Mouse (Mus musculus) pancreas, adult 10 weeks (tissue): ENCODE measurements around the gene Krtap4-2. TPM values are rescaled to one million over a fixed set of nuclear protein-coding genes. Genes with fewer than 3 reads are reported as not detected.

Experiments
- polyA plus RNA-seq: library from polyadenylated mRNA; stranded (reverse); fragments of 350-450 nt; fragmentation: Illumina TruSeq; extraction: RNeasy Lipid Tissue Mini Kit (QIAGEN cat#74804); gene quantifications from one replicate; pipeline ENCODE4 v1.2.3, GENCODE M21; 2015; ENCODE audit warnings: low read depth, low replicate concordance; ENCODE audit not compliant: insufficient read depth

Gene Krtap4-2
- polyA plus RNA-seq = not detected

GRCm38 (mm10) chr11:99634653-99635134 is at the start of gene Krtap4-2:
Gene Krtap4-2, minus strand, starts transcription at chr11:99635084.

GRCm38 (mm10) chr11:99665860-99666259 is 31.0 kb upstream of the Krtap4-2 start, which contains the start of gene Krtap4-6:
Gene Krtap4-6, minus strand, starts transcription at chr11:99665960.

GRCm38 (mm10) chr11:99658467-99659010 is 23.7 kb upstream of the Krtap4-2 start, which contains the start of gene Gm11563:
Gene Gm11563, minus strand, starts transcription at chr11:99658960.

GRCm38 (mm10) chr11:99650136-99650535 is 15.3 kb upstream of the Krtap4-2 start, which contains the start of gene Gm11555:
Gene Gm11555, minus strand, starts transcription at chr11:99650236.

GRCm38 (mm10) chr11:99643635-99644139 is 8.8 kb upstream of the Krtap4-2 start, which contains the start of gene Krtap4-7:
Gene Krtap4-7, minus strand, starts transcription at chr11:99644089.

DNA sequence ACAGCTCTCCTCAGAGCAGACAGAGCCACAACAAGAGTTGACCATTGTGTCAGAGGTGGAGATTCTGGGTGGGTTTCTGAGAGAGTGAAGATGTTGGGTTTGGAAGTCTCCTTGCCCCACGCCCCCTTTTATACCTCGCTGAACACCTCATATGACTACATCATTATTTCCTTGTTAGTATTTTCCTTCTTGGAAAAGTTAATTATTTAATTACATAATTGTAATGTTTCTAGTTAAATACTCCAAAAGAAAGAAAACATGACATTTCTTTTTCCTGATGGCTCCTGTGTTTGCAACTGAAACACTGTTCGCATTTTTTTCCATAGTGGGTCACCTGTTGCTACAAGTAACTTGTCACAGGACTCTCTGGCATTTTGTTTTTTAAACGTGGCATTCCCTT is 6.7 kb downstream of the Krtap4-2 start, which contains the start of gene Krtap4-1:
Gene Krtap4-1, minus strand, starts transcription at position 101 of the 400 bp plus-strand sequence.

GRCm38 (mm10) chr11:99620335-99620734 is 14.5 kb downstream of the Krtap4-2 start, which contains the start of gene Gm11562:
Gene Gm11562, minus strand, starts transcription at chr11:99620435.

GRCm38 (mm10) chr11:99614796-99615363 is 20.0 kb downstream of the Krtap4-2 start, which contains the start of gene Krtap2-4:
Gene Krtap2-4, minus strand, starts transcription at chr11:99614846.

GRCm38 (mm10) chr11:99610089-99610488 is 24.8 kb downstream of the Krtap4-2 start, which contains the start of gene Gm11937:
Gene Gm11937, minus strand, starts transcription at chr11:99610189.

GRCm38 (mm10) chr11:99603208-99603607 is 31.7 kb downstream of the Krtap4-2 start, which contains the start of gene Gm11938:
Gene Gm11938, minus strand, starts transcription at chr11:99603308.

GRCm38 (mm10) chr11:99597742-99598141 is 37.1 kb downstream of the Krtap4-2 start, which contains the start of gene Krtap9-3:
Gene Krtap9-3, minus strand, starts transcription at chr11:99598105.

DNA sequence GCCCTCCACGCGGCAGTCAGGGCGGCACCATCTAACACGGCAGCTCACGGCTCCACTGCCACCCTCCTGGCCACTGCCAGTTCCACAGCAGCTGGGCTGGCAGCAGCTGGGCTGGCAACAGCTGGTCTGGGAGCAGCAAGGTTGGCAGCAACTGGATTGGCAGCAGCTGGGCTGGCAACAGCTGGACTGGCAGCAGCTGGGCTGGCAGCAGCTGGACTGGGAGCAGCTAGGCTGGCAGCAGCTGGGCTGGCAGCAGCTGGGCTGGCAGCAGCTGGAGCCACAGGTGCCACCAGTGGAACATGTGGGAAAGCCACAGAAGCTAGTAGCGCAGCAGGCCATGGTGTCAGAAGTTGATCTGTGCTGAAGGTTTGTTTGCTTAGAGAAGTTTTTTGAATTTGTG is 43.9 kb downstream of the Krtap4-2 start, which contains the start of gene Krtap1-3:
Gene Krtap1-3, minus strand, starts transcription at position 359 of the 400 bp plus-strand sequence.

Other genes starting within 250 kb of the Krtap4-2 start
- gene Krt10, start 245.7 kb downstream of the Krtap4-2 start, polyA plus RNA-seq = 3.7 TPM
- gene Krt12, start 212.8 kb downstream of the Krtap4-2 start, polyA plus RNA-seq = not detected
- not detected for gene Krt20, start 196.9 kb downstream of the Krtap4-2 start, polyA plus RNA-seq
- 2.0 TPM for gene Krt23, start 141.9 kb downstream of the Krtap4-2 start, polyA plus RNA-seq
- gene Krt39, start 113.7 kb downstream of the Krtap4-2 start, polyA plus RNA-seq = not detected
- gene Krt40, start 91.9 kb downstream of the Krtap4-2 start, polyA plus RNA-seq = not detected
- not detected for gene Krtap3-3, start 84.2 kb downstream of the Krtap4-2 start, polyA plus RNA-seq
- gene Krtap3-2, start 78.2 kb downstream of the Krtap4-2 start, polyA plus RNA-seq = not detected
- gene Gm11939, start 75.6 kb downstream of the Krtap4-2 start, polyA plus RNA-seq = not detected
- gene Krtap3-1, start 68.5 kb downstream of the Krtap4-2 start, polyA plus RNA-seq = not detected
- gene Krtap1-5, start 54.1 kb downstream of the Krtap4-2 start, polyA plus RNA-seq = not detected
- gene Krtap1-4, start 51.4 kb downstream of the Krtap4-2 start, polyA plus RNA-seq = not detected
- gene Krtap1-3, start 43.7 kb downstream of the Krtap4-2 start, polyA plus RNA-seq = not detected
- gene Krtap9-3, start 37.0 kb downstream of the Krtap4-2 start, polyA plus RNA-seq = not detected
- not detected for gene Gm11938, start 31.8 kb downstream of the Krtap4-2 start, polyA plus RNA-seq
- gene Gm11937, start 24.9 kb downstream of the Krtap4-2 start, polyA plus RNA-seq = not detected
- gene Krtap2-4, start 20.2 kb downstream of the Krtap4-2 start, polyA plus RNA-seq = not detected
- gene Gm11562, start 14.6 kb downstream of the Krtap4-2 start, polyA plus RNA-seq = not detected
- not detected for gene Krtap4-1, start 6.8 kb downstream of the Krtap4-2 start, polyA plus RNA-seq
- not detected for gene Krtap4-7, start 9.0 kb upstream of the Krtap4-2 start, polyA plus RNA-seq
- gene Gm11555, start 15.2 kb upstream of the Krtap4-2 start, polyA plus RNA-seq = not detected
- not detected for gene Gm11563, start 23.9 kb upstream of the Krtap4-2 start, polyA plus RNA-seq
- gene Krtap4-6, start 30.9 kb upstream of the Krtap4-2 start, polyA plus RNA-seq = not detected
- gene Gm14190, start 55.7 kb upstream of the Krtap4-2 start, polyA plus RNA-seq = not detected
- gene Gm14180, start 99.2 kb upstream of the Krtap4-2 start, polyA plus RNA-seq = not detected
- not detected for gene Gm11595, start 137.8 kb upstream of the Krtap4-2 start, polyA plus RNA-seq
- not detected for gene Krtap4-8, start 145.6 kb upstream of the Krtap4-2 start, polyA plus RNA-seq
- not detected for gene Krtap4-9, start 150.1 kb upstream of the Krtap4-2 start, polyA plus RNA-seq
- gene Gm11596, start 158.4 kb upstream of the Krtap4-2 start, polyA plus RNA-seq = not detected
- gene Gm11569, start 163.8 kb upstream of the Krtap4-2 start, polyA plus RNA-seq = not detected
- not detected for gene Gm11554, start 169.4 kb upstream of the Krtap4-2 start, polyA plus RNA-seq
- gene Krtap4-13, start 174.8 kb upstream of the Krtap4-2 start, polyA plus RNA-seq = not detected
- not detected for gene Gm11564, start 180.6 kb upstream of the Krtap4-2 start, polyA plus RNA-seq
- not detected for gene 2300003K06Rik, start 203.0 kb upstream of the Krtap4-2 start, polyA plus RNA-seq
- not detected for gene Krtap4-16, start 216.5 kb upstream of the Krtap4-2 start, polyA plus RNA-seq
- gene Gm11568, start 222.8 kb upstream of the Krtap4-2 start, polyA plus RNA-seq = not detected
- gene Gm11559, start 229.4 kb upstream of the Krtap4-2 start, polyA plus RNA-seq = not detected
- gene Krtap9-1, start 238.3 kb upstream of the Krtap4-2 start, polyA plus RNA-seq = not detected
- gene Gm11567, start 244.1 kb upstream of the Krtap4-2 start, polyA plus RNA-seq = not detected